Mouse (Mus musculus) large intestine, adult 2 months (tissue): ENCODE data around the gene Gm26661. TPM values are rescaled to one million over a fixed set of nuclear protein-coding genes. Genes with fewer than 3 reads are reported as not detected.

Experiments used
- DNase-seq: peaks from one replicate; pipeline ENCODE4 v3.0.0-alpha.2; 2012; ENCODE audit warnings: low read depth, low spot score
- WGBS: fragments of 180-500 bp; shearing (Covaris S2); methylation state at CpG from one replicate; pipeline ENCODE4 v1.1.7; 2018; 5-methylcytosine and 5-hydroxymethylcytosine counted together
- polyA plus RNA-seq: library from polyadenylated mRNA; depleted of rRNA; stranded (reverse); fragments of >200 nt; gene quantifications from 2 replicates; pipeline ENCODE4 v1.2.3, GENCODE M21; 2012; rRNA removed

Gene Gm26661
- polyA plus RNA-seq, 1 experiment = not detected

DNA sequence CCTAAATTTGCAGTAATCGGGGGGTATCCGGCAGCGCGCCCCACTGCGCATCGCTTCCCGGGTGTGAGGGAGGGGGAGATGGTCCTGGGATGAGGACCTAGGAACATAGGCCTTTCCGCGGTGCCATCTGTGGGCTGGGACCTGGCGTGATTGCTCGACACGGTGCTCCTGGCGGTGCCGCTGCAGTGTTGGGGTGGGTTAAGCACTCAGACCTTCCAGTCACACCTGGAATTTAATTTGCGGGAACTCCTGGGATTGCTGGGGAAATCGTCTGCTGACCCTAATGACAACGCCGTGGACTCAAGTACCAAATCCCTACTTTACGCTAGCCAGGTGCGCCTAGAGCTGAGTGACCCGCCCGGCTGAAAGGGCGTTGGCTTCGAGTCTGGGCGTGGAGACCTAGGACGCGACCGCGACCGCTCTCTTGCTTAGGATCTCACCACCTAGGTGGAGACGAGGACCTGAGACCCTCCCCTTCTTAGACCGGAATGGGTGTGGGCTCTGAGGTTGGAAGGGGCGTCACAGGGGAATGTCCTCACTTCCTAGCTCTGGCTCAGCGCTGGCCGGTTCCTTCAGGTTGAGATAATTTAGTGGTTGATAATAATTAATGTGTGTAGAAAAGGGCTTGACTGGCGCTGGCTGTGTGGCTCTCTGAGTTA, 27.2 kb downstream of the Gm26661 start:
- WGBS = under 1% methylated on average over 36 of the region's 36 CpGs
- DNase-seq = no peak

DNA sequence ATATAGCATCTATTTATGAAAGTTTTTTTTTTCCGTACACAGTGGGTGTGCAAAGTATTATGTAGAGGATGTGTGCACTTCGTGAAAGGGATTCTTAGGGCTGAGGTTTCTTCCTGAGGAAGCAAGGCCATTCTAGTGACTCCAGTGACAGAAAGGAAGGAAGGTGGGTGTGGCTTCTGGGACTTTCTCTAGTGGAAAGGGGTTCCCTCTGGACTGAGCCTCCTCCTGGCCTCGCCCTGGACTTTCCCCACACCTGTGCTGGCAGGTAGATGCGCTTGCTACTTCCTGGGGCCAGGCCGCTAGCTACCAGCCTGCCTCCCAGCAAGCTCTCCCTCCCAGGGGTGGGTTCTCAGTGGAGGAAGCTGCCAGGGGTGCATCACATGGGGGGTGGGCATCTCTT, 28.1 kb downstream of the Gm26661 start:
- no peak for DNase-seq
- WGBS = 22% methylated on average over 5 of the region's 5 CpGs

DNA sequence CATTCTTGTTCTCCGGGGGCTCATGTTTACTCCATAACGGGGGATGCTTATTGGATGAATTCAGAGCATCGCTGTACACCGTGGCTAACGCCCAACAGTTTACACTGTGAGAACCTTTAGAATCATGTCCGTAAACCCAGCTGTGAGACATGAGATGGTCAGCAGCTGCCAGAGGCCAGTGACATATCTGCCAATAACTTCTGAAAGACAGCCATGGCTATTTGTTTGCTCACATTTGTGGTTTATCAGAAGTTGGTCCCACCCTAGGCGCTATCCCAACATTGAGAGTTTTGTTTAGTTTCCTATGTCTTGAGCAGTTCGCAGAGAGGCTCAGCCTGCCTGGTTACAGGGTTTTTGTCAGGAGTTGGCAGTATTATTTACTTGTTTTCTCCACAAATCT, 30.0 kb downstream of the Gm26661 start:
- WGBS = 27% methylated on average over 8 of the region's 8 CpGs
- DNase-seq = no peak

DNA sequence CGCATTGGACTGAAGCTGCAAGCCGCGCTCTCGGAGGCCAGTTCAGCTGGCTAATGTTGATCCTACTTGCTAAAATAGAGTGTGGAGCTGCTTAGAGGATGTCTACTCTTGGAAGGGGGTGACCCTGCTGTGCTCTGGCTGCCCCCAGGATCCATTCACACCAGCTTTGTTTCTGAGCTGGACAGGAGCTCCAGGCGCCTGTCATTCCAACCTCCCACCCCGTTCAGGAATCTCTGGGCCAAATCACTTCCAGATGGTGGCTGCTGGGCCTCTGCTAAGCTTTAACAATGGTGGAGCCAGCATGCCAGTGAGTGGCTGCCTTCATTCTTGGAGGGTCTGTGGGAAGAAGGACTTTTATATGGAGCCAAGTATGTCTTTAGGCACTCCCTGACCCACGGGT, 31.3 kb downstream of the Gm26661 start:
- DNase-seq = no peak
- WGBS = 73% methylated on average over 7 of the region's 7 CpGs

DNA sequence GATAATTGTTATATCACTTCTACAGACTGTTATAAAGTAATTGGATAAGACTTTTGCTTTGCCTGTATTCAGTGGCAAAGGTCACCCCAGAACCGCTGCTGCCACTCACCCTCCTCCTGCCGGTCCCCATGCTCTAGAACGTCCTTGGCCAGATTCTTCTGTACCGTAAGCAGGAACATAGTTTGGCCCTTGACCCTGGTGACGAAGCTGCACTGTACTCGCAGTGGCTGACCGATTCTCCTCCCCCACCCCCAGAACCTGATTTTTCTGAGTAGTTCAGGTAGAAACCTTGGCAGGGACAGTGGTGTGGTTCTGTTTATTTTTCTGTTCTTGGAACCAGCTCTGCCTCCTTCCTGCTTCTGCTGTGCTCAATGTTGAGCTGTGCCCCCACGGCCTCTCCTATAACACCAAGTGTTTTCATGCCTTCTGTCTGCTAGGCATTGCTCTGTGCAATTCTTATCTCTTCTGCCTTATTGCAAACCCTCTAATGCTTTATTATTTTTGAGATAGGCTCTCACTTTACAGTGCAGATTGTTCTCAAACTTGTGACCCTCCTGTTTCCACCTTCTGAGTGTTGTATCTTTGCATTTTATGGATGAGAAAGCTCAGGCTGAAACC, 33.4 kb downstream of the Gm26661 start:
- no peak for DNase-seq
- whole genome bisulfite sequencing = 23% methylated on average over 8 of the region's 8 CpGs

DNA sequence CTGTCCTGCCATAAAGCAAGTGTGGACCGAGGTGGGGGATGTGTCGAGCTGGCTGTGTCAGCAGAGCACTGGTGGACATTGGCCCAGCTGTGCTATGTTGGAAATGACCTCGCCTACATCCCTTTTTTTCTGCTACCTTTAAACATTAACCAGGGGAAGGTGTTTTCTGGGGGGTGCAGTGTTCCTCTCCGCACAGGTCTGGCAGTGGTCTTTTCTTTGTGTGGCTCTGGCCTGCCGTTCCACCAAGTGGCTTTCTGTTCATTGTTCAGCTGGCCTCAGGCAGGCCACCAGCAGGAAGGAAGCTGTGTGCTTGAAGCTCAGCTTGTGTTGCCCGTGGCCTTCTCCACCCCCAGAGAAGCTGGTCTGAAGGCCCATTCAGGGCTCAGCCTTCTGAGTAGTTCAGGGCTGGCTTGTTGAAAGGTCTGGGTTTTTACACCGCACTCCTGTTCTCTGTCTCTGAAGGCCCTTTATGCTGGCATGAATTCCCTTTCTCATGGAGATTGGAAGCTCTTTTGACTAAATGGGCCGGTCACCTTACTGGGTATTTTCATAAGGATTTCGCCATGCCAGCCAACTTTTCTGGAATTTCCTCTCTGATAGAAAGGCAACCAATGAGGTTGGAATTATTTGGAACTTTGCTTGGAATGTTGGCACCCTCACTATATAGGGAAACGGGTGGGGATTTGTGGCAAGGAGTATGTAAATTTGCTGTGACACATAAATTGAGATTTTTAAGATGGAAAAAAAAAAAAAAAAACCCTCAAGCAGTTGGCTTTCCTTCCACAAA, 35.0 kb downstream of the Gm26661 start:
- no peak for DNase-seq
- 24% methylated on average over 10 of the region's 10 CpGs for WGBS

DNA sequence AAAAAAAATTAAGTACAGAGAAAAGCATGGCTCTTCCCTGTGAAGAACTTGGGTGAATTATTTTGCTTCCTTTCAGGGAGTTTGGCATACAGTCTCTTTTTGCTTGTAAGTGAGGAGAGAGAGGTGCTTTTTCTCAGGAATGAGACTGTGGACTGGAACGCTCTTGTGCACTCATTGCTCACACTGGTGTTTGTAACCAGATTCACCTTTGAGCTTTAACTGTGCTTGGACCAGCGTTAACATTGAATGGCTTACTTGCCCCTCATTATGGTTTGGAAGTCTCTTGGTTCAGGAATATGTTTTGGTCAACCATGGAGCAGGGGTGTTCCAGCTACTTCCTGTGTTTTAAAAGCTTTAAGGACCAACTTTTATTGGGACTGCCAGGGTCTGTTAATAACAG, 37.8 kb downstream of the Gm26661 start:
- WGBS = 39% methylated on average over 2 of the region's 2 CpGs
- DNase-seq = no peak

DNA sequence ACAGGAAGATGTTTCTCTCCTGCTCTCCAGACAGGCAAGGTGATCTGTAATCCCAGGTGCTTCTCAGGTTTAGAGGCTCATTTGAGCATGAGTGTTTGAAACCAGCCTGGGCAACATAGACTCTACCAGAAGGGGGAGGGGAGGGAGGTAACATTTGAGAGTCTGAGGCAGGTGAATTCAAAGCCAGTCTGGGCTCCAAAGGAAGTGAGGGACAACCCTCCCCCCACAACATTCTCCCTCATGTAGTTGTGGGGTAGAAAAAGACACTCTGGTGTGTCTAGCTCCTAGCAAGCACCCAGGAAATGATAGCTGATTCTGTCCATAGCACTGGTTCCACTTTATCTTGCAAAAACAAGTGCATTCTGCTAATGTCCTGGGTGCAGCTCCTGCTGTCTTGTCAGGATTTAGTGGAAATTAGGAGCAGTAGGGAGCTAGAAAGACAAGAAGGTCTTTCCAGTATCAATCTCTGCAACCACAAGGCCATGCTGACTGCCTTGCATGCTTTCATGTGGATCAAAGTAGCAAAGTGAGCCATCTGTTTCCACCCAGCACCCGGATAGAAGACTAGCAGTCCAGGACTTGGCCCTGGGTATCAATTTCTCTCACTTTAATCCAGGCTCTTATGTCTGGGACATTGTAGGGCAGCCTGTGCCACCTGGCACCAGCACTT, 40.5 kb downstream of the Gm26661 start:
- DNase-seq = no peak
- 29% methylated on average over 1 of the region's 1 CpGs for WGBS

DNA sequence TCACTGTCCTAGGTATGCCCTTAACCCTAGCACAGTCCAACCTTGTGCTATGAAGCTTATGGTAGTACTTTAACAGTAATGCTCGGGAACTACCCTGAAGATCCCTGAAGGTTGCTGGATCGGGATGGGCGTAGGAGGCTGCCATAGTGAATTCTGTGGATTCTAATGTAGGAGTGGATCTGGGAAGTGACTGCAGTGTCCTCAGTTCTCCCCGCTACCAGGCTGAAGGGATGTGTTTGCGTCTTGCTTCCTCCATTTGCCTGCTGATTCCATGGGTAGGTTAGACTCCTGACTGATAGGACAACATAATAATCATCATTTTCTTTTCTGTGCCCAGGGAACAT, 41.0 kb downstream of the Gm26661 start:
- no peak for DNase-seq
- 94% methylated on average over 5 of the region's 5 CpGs for WGBS

DNA sequence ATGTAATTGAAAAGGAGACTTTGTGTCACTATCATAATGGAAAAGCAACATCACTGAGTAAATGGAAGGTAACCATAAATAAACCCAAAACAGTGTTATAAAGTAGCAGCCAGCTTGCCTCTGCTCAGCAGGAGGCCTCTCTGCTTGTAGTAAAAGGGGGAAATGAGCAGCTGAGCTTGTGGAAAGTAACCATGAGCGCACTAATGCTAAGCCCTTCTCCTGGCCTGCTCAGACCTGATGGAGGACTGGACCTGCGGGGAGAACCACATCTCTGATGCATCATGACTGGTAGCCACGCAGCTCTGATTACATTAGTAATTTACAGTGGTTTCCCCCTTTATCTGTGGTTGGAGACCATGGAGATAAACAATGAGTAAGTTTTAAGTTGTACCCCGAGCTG, 42.1 kb downstream of the Gm26661 start:
- DNase-seq = no peak
- 29% methylated on average over 4 of the region's 4 CpGs for WGBS

DNA sequence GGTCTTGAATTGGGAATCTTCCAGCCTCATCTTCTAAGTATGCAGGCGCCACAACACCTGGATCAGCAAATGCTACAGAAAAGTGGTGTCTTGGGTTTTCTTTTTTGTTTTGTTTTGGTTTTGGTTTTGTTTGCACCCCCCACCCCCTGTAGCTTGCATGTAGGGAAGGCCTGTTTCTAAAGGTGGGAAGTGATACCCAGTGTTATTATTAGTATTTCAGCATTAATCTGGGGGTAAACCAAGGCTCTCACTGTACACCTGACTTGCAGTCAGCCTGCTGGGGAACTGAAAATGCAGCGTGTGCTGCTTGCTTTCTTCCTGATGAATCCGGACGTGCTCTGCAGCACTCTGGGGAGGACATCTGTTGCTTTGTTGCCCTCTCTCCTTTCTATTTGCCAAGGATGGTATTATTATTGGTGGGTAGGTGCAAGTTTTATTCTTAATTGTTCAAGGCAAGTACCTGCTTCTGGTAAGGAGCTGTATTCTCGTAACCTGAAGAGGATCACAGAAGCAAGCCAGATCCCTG, 47.2 kb downstream of the Gm26661 start:
- WGBS = 85% methylated on average over 5 of the region's 5 CpGs
- no peak for DNase-seq

DNA sequence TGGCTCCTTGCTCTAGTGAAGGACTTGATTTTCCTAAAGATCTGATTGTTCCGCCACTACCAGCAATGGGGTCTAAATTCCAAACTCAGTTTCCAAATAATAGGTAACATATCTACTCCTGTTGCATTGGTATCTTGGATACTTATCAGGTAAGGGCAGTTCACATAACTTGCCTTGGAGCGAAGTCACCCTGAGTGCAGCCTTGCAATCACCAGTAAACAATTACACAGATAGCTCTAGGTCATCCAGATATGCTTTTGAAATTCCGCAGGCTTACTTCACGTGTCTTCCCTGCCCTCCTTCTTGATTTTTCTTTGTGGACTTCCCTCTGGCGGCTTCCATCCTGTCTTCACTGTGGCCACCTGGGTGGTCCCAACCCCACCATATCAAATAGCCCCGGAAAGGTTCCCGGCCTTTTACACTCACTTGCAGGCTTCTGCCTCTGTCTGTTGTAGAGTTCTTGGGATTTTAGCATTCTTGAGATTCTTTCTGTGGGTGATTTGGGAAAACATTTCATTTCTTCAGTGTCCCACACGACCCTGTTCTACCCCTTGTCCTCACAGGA, 48.6 kb downstream of the Gm26661 start:
- no peak for DNase-seq
- WGBS = 79% methylated on average over 8 of the region's 8 CpGs

Other genes starting within 250 kb of the Gm26661 start
- gene Gm3558, start 223.0 kb upstream of the Gm26661 start, polyA plus RNA-seq = not detected in 2 replicates
- not detected in 2 replicates for gene Gm10338, start 196.0 kb upstream of the Gm26661 start, polyA plus RNA-seq
- gene Gm10128, start 147.6 kb upstream of the Gm26661 start, polyA plus RNA-seq = not detected in 2 replicates
- gene Flnb, start 26.4 kb downstream of the Gm26661 start, polyA plus RNA-seq = 30.1 and 56.7 TPM in 2 replicates
- not detected in 2 replicates for gene Gm45521, start 165.7 kb downstream of the Gm26661 start, polyA plus RNA-seq
- 14.3 and 17.3 TPM in 2 replicates for gene Dnase1l3, start 203.0 kb downstream of the Gm26661 start, polyA plus RNA-seq
- gene Abhd6, start 211.3 kb downstream of the Gm26661 start, polyA plus RNA-seq = 51.6 and 93.8 TPM in 2 replicates